Mouse (Mus musculus): Measurements from ENCODE around the gene Lypd6b. TPM values are rescaled to one million over a fixed set of nuclear protein-coding genes. Genes with fewer than 3 reads are reported as not detected.

The Lypd6b gene
- polyA plus RNA-seq, 1 experiment from 2014 or later, result 3.8 TPM

GRCm38 (mm10) chr2:49813151-49813550, 25.7 kb downstream of the Lypd6b start:
- WGBS, result 73% methylated on average over 4 of the region's 4 CpGs
- Histone ChIP-seq H3K9me3 (replicated peaks) (no peaks in the 10 kb centered on the region), H3K4me3 (no peak overlapping the region), H3K27me3 (ENCODE audit: low read depth, poor library complexity, severe bottlenecking) (no peaks in the 10 kb centered on the region), H3K36me3 (no peaks in the 10 kb centered on the region), H3K4me1 (peaks cover 16% of the 10 kb centered on the region), H3K27ac (no peak overlapping the region)
- DNase-seq (ENCODE audit: low spot score), result no peak

DNA sequence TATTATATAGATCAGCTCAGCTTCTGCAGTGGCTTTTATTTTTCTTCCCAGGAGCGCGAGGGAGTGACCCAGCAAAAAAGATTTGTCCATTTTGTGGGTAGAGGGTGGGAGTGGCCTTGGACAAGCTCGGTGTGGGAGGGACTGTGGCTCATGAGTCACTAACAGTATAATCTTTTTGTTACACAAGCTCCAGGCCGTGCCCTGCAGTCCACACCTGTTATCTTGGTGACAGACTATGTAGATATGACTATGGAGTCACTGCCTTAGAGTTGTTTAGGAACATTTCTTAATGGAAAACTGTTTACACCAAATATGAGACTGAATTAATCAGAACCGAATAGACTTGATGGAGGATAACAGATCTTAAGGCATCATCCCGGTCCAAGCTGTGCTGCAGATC, 26.5 kb downstream of the Lypd6b start:
- no peak for DNase-seq (ENCODE audit: low spot score)
- Histone ChIP-seq H3K27ac (no peak overlapping the region), H3K9me3 (replicated peaks) (no peaks in the 10 kb centered on the region), H3K4me1 (peaks cover 16% of the 10 kb centered on the region), H3K36me3 (no peaks in the 10 kb centered on the region), H3K4me3 (no peak overlapping the region), H3K27me3 (ENCODE audit: low read depth, poor library complexity, severe bottlenecking) (no peaks in the 10 kb centered on the region)
- 82% methylated on average over 6 of the region's 6 CpGs for WGBS

GRCm38 (mm10) chr2:49815696-49816320, 28.3 kb downstream of the Lypd6b start:
- Histone ChIP-seq H3K27me3 (ENCODE audit: low read depth, poor library complexity, severe bottlenecking) (no peaks in the 10 kb centered on the region), H3K9me3 (replicated peaks) (no peaks in the 10 kb centered on the region), H3K4me1 (peaks cover 19% of the 10 kb centered on the region), H3K36me3 (no peaks in the 10 kb centered on the region), H3K4me3 (no peak overlapping the region), H3K27ac (no peak overlapping the region)
- DNase-seq (ENCODE audit: low spot score), result no peak
- 90% methylated on average over 3 of the region's 3 CpGs for WGBS

GRCm38 (mm10) chr2:49816549-49816948, 29.1 kb downstream of the Lypd6b start:
- WGBS, result 94% methylated on average over 5 of the region's 5 CpGs
- H3K4me1 ChIP-seq, result peaks cover 14% of the 10 kb centered on the region
- no peak for DNase-seq (ENCODE audit: low spot score)

GRCm38 (mm10) chr2:49817151-49817550, 29.7 kb downstream of the Lypd6b start:
- WGBS, result 97% methylated on average over 3 of the region's 3 CpGs
- DNase-seq (ENCODE audit: low spot score), result no peak
- no peak overlapping the region for H3K4me3 ChIP-seq
- no peaks in the 10 kb centered on the region for H3K36me3 ChIP-seq
- H3K27ac ChIP-seq, result no peak overlapping the region
- no peaks in the 10 kb centered on the region for H3K27me3 ChIP-seq (ENCODE audit: low read depth, poor library complexity, severe bottlenecking)
- no peaks in the 10 kb centered on the region for H3K9me3 ChIP-seq (replicated peaks)
- H3K4me1 ChIP-seq, result peaks cover 8% of the 10 kb centered on the region

More at GRCm38 (mm10) chr2:49816549-49816948, 29.1 kb downstream of the Lypd6b start:
- no peaks in the 10 kb centered on the region for H3K36me3 ChIP-seq
- H3K27ac ChIP-seq, result no peak overlapping the region
- no peaks in the 10 kb centered on the region for H3K9me3 ChIP-seq (replicated peaks)
- H3K27me3 ChIP-seq (ENCODE audit: low read depth, poor library complexity, severe bottlenecking), result no peaks in the 10 kb centered on the region
- no peak overlapping the region for H3K4me3 ChIP-seq

DNA sequence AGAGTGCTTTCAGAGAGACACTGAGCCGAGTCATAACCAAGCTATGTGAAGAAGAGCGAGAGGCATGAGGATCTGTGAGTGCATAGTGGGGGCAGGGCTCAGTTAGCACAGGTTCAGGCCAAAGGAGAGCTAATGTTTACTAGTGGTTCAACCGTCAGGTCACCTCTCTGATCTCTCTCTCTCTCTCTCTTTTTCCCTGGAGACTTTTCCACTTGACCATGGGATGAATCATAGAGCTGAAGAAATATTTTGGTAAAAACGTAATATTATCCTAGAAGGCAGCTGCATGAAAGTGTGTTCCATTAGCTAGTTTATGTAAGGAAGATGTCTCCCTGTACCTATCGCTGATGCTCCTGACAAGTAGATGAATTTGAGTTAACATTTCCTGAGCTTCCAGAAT, 30.6 kb downstream of the Lypd6b start:
- H3K4me1 ChIP-seq, result peaks cover 6% of the 10 kb centered on the region; the same call in 1 of the 2 replicates
- H3K9me3 ChIP-seq (replicated peaks), result no peaks in the 10 kb centered on the region
- 88% methylated on average over 5 of the region's 5 CpGs for WGBS
- no peak overlapping the region for H3K27ac ChIP-seq
- H3K4me3 ChIP-seq, result no peak overlapping the region
- no peaks in the 10 kb centered on the region for H3K36me3 ChIP-seq
- peaks cover 4% of the 10 kb centered on the region; the same call in 1 of the 2 replicates for H3K27me3 ChIP-seq (ENCODE audit: low read depth, poor library complexity, severe bottlenecking)
- no peak for DNase-seq (ENCODE audit: low spot score)

- Histone ChIP-seq H3K4me3 (no peak overlapping the region), H3K27ac (no peak overlapping the region), H3K27me3 (ENCODE audit: low read depth, poor library complexity, severe bottlenecking) (peaks cover 13% of the 10 kb centered on the region), H3K4me1 (peaks cover 18% of the 10 kb centered on the region), H3K9me3 (replicated peaks) (no peaks in the 10 kb centered on the region), H3K36me3 (no peaks in the 10 kb centered on the region)
- no peak for DNase-seq (ENCODE audit: low spot score)
- WGBS, result 91% methylated on average over 1 of the region's 1 CpGs
Measured at GRCm38 (mm10) chr2:49822312-49822711, 34.8 kb downstream of the Lypd6b start.

GRCm38 (mm10) chr2:49825588-49825987, 38.1 kb downstream of the Lypd6b start:
- H3K27me3 ChIP-seq (ENCODE audit: low read depth, poor library complexity, severe bottlenecking), result peaks cover 13% of the 10 kb centered on the region
- WGBS, result 8% methylated on average over 1 of the region's 1 CpGs
- no peak overlapping the region for H3K27ac ChIP-seq
- DNase-seq (ENCODE audit: low spot score), result no peak
- H3K36me3 ChIP-seq, result no peaks in the 10 kb centered on the region
- peaks cover 22% of the 10 kb centered on the region for H3K4me1 ChIP-seq
- no peak overlapping the region for H3K4me3 ChIP-seq
- no peaks in the 10 kb centered on the region for H3K9me3 ChIP-seq (replicated peaks)

DNA sequence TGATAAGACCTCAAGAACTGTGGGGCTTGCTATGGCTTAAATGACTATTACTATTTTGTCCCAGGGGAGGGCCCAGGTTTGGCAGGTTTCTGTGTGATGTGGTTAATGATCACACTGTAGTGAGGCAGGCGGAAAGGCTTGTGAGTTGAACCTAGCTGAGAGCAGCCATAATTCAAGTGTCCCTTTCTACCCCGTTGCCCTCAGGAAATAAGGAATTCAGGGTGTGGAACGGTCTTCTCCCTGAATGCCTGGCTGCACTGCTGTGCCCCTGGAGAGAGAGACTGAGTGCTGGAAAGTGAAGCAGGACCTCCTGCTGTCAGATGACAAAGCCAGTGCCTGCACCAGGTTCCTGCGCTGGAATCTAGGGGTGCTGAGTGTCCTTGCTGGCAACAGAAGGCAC, 40.3 kb downstream of the Lypd6b start:
- Histone ChIP-seq H3K27me3 (ENCODE audit: low read depth, poor library complexity, severe bottlenecking) (peaks cover 13% of the 10 kb centered on the region), H3K4me1 (peaks cover 21% of the 10 kb centered on the region), H3K36me3 (no peaks in the 10 kb centered on the region), H3K4me3 (no peak overlapping the region), H3K9me3 (replicated peaks) (no peaks in the 10 kb centered on the region), H3K27ac (no peak overlapping the region)
- DNase-seq (ENCODE audit: low spot score), result no peak
- WGBS, result 45% methylated on average over 4 of the region's 4 CpGs

DNA sequence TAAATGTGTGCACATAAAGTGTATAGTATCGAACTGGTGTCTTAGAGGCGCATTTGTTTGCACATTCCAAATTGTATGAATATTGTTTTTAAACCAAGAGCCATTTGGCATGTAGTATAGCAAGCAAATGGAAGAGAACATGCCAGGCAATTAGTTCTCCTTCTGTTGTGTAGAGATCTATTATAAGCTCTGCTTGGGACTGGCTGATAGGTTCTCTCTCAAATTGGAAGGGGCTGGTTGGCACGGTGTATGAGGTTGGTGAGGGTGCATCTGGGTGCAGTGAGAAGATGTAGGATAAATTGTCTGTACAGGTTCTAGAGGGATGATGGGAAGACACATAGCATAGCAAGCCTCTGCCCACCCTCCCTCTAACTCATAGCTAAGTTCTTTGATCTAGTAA, 42.9 kb downstream of the Lypd6b start:
- H3K4me1 ChIP-seq, result peaks cover 12% of the 10 kb centered on the region
- no peak overlapping the region for H3K4me3 ChIP-seq
- H3K9me3 ChIP-seq (replicated peaks), result no peaks in the 10 kb centered on the region
- H3K27me3 ChIP-seq (ENCODE audit: low read depth, poor library complexity, severe bottlenecking), result no peaks in the 10 kb centered on the region
- no peak for DNase-seq (ENCODE audit: low spot score)
- 94% methylated on average over 3 of the region's 3 CpGs for WGBS
- no peak overlapping the region for H3K27ac ChIP-seq
- no peaks in the 10 kb centered on the region for H3K36me3 ChIP-seq

- Histone ChIP-seq H3K27ac (no peak overlapping the region), H3K4me1 (peaks cover 8% of the 10 kb centered on the region), H3K9me3 (replicated peaks) (no peaks in the 10 kb centered on the region), H3K36me3 (no peaks in the 10 kb centered on the region), H3K4me3 (no peak overlapping the region), H3K27me3 (ENCODE audit: low read depth, poor library complexity, severe bottlenecking) (no peaks in the 10 kb centered on the region)
- no peak for DNase-seq (ENCODE audit: low spot score)
- 80% methylated on average over 9 of the region's 9 CpGs for WGBS
Measured at GRCm38 (mm10) chr2:49832277-49832803, 44.9 kb downstream of the Lypd6b start.

DNA sequence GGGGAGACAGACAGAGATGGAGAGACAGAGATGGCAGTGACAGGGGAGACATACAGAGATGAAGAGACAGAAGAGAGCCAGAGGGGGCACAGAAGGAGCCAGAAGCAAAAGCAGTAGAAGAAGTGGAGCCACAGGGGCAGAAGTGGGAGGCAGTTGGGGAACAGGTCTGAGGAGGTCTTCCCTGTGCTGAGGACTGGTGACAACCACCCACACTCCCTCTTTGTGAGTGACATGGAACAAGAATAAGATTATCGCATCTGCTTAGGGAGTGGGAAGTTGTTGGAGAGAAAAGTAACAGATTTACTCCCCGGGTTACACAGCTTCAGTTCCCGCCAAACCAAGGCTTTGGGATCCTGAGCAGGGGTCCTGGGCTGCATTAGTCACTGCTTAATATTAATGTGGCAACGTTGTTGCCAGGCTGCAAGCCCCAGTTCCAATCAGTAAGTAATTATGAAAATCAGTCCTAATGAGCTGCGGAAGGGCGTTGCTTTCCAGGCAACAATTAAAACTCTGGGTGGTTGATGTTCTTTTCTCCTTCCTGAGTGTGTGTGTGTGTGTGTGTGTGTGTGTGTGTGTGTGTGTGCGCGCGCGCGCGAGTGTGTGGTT, 50.1 kb downstream of the Lypd6b start:
- 75% methylated on average over 12 of the region's 12 CpGs for WGBS

GRCm38 (mm10) chr2:49838611-49839010, 51.1 kb downstream of the Lypd6b start:
- H3K4me3 ChIP-seq, result no peak overlapping the region
- H3K27me3 ChIP-seq (ENCODE audit: low read depth, poor library complexity, severe bottlenecking), result no peaks in the 10 kb centered on the region
- no peaks in the 10 kb centered on the region for H3K36me3 ChIP-seq
- H3K27ac ChIP-seq, result no peak overlapping the region
- peaks cover 22% of the 10 kb centered on the region for H3K4me1 ChIP-seq
- no peak for DNase-seq (ENCODE audit: low spot score)
- 84% methylated on average over 7 of the region's 7 CpGs for WGBS
- H3K9me3 ChIP-seq (replicated peaks), result no peaks in the 10 kb centered on the region

More for the DNA sequence above, 50.1 kb downstream of the Lypd6b start:
- Histone ChIP-seq H3K4me1 (peaks cover 22% of the 10 kb centered on the region), H3K27me3 (ENCODE audit: low read depth, poor library complexity, severe bottlenecking) (no peaks in the 10 kb centered on the region), H3K36me3 (no peaks in the 10 kb centered on the region), H3K27ac (peak overlapping the region; percentile 19; the same call in 1 of the 2 replicates), H3K9me3 (replicated peaks) (no peaks in the 10 kb centered on the region), H3K4me3 (no peak overlapping the region)
- DNase-seq (ENCODE audit: low spot score), result no peak
